Comparison of ENCODE assay signal across 22 mouse cellular contexts in the genomic region with DNA sequence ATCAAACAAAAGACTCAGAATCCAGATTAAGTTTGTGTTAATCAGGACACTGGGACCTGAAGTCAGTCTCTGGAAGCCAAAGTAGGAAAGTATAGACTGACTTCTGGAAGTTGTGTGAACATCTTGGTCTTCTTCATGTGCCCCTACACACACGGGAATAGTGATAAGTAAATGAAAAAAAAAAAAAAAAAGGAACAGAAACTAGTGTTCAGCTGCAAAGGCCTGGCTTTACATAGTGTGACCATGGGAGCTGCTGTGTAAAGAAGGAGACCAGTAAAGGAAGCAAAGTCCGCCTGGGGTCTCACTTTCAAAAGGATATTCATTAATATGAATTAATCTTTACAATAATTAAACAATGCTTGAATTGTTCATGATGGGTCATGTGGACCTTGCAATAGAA.
"Had no signal": no experiment of that assay in that cellular context is flagged by ENCODE, and none has a peak within 500 bp of the region (broad histone marks: within the 10 kb centered on the region; RNA-seq: fewer than 3 reads in every experiment).

No protein-coding gene starts in this region.

- H3K27me3 ChIP-seq: hindbrain, embryonic 12.5 days; intestine, embryonic 15.5 days; limb, embryonic 13.5 days; limb, embryonic 15.5 days; liver, embryonic 12.5 days had no signal

- DNase-seq: gastrocnemius, adult 2 months; gastrocnemius, postnatal 10 days; gastrocnemius, postnatal 25 days; heart, adult 2 months; heart, postnatal 10 days; heart, postnatal 4 days; kidney, adult 18-20 months; kidney, adult 8-10 months; kidney, postnatal 10 days; kidney, postnatal 36 days; layer of hippocampus, adult 9-11 months; layer of hippocampus, postnatal 36 days; left cerebral cortex, postnatal 4 days had no signal

- H3K27ac ChIP-seq: gastrocnemius, adult 2 months; heart, adult 2 months; heart, embryonic 10.5 days; hindbrain, embryonic 10.5 days; hindbrain, embryonic 12.5 days; hindbrain, embryonic 14.5 days; intestine, embryonic 15.5 days; limb, embryonic 15.5 days; liver, embryonic 12.5 days had no signal

- H3K36me3 ChIP-seq: heart, embryonic 10.5 days; heart, embryonic 12.5 days; hindbrain, embryonic 10.5 days; hindbrain, embryonic 12.5 days; intestine, embryonic 15.5 days; limb, embryonic 13.5 days; limb, embryonic 15.5 days; liver, embryonic 12.5 days had no signal

- H3K9me3 ChIP-seq: heart, embryonic 10.5 days; heart, embryonic 12.5 days; hindbrain, embryonic 10.5 days; hindbrain, embryonic 12.5 days; intestine, embryonic 15.5 days; limb, embryonic 13.5 days; limb, embryonic 15.5 days; liver, embryonic 12.5 days had no signal

- H3K4me2 ChIP-seq: heart, embryonic 12.5 days; hindbrain, embryonic 12.5 days; hindbrain, embryonic 14.5 days; intestine, embryonic 15.5 days; limb, embryonic 13.5 days; limb, embryonic 15.5 days; liver, embryonic 12.5 days had no signal

- H3K4me1 ChIP-seq: hindbrain, embryonic 12.5 days; intestine, embryonic 15.5 days; liver, embryonic 12.5 days had no signal

- H3K9ac ChIP-seq: heart, embryonic 12.5 days; hindbrain, embryonic 12.5 days; hindbrain, embryonic 14.5 days; intestine, embryonic 15.5 days; limb, embryonic 13.5 days; limb, embryonic 15.5 days; liver, embryonic 12.5 days had no signal

- H3K4me3 ChIP-seq: gastrocnemius, adult 2 months; heart, adult 2 months; heart, embryonic 10.5 days; heart, embryonic 12.5 days; hindbrain, embryonic 10.5 days; hindbrain, embryonic 12.5 days; intestine, embryonic 15.5 days; limb, embryonic 13.5 days; limb, embryonic 15.5 days; liver, embryonic 12.5 days had no signal
